Mouse (Mus musculus) mesoderm, embryonic 11.5 days (tissue): ENCODE data around the gene Fgf3.
"Not testable (repeated sequence)": the region's sequence is repeated elsewhere in the genome, so short reads cannot be mapped to it uniquely, and the experiment has no call there.

Experiments used
- DNase-seq: peaks from one replicate; pipeline ENCODE4 v3.0.0-alpha.2; 2012; ENCODE audit warnings: low read depth, low spot score

Gene Fgf3

DNA sequence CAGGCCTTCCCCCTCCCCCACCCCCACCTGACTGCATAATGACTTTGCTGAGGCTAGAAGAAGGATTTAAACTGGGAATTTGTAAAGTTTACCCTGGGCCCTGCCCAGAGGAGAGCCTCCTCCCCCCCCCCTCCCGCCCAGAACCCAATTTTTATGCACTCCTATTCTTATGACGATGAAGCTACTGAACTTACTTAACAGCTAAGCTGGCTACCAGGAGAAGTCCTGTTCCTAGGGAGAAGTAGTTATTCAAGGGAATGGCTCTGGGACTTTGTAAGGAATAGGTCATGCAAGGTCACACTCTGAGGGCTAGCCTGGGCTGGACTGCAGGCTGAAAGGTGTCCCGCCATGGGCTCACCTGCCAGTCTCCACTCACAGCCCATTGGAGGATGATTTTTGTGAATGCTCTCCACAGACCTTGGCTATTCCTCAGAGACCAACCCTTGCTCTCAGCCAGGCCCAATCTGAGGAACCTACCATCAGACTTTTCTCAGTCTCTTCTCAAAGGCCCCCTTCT, 20.0 kb downstream of the Fgf3 start:
- DNase-seq: no peak

DNA sequence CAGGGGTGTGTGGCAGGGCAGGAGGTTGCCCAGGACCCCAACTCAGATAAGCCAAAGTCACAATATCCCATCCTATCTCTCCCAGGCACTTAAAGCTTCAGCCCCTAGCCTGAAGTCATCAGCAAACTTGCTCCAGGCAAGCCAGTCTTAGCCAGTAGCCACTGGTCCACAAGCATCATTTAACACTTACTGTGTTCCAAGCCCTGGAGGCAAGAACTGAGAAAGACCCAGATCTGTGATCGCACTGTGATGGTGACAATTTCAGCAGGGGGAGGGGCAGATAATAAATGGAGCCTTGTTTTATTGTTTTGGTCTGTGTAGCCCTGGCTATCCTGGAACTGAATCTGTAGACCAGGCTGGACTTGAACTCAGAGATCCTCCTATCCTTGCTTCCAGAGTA, 20.8 kb downstream of the Fgf3 start:
- DNase-seq: no peak

DNA sequence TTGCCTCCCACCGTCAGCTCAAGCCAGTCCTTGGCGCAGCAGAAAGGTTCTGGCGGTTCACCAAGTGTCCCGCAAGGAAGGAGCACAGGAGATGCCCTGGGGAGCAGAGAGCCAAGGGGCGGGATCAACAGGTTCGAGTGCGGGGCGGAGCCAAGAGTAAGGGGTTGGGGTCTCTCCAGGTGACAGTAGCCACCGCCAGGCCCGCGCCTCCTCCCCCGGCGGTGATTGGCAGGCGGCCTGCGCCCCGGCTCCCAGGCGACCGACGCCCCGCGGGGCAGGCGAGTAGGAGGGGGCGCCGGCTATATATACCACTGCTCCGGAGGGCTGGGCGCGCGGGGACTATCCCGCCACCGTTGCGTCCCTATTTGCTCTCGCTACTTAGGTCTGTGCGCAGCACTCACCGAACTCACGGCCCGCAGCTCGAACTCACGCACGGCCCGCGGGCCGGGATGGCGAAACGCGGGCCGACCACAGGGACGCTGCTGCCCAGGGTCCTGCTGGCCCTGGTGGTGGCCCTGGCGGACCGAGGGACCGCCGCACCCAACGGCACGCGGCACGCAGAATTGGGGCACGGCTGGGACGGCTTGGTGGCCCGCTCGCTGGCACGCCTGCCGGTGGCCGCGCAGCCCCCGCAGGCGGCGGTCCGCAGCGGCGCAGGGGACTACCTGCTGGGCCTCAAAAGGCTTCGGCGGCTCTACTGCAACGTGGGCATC, 23.3 kb downstream of the Fgf3 start:
- no peak for DNase-seq

DNA sequence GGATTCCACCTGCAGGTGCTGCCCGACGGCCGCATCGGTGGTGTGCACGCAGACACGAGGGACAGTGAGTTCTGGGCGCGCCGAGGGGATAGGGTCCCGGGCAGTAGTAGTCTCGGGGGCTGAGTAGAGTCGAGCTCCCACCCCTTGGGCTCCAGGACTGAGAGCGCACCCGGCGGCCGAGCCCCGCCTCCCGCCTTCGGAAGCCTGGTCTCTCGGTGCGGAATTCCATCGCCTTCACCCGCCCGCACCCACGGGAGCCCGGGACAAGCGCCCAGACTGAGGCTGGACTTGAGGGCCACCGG, 23.8 kb downstream of the Fgf3 start:
- no peak for DNase-seq

DNA sequence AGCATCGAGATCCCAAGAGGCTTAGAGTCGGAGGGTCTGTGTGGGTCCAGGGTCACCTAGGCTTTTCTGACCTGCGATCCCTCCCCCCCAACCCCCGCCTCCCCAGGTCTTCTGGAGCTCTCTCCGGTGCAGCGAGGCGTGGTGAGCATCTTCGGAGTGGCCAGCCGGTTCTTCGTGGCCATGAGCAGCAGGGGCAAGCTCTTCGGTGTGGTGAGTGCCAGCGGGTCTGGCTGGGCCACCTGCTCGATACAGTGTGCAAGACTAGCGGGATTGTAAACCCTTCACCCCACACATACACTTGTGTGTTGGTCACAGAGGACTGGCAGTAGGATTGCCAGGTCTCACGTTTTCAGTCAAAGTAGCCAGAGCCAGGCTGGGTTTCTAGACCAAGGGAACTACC, 24.2 kb downstream of the Fgf3 start:
- no peak for DNase-seq

DNA sequence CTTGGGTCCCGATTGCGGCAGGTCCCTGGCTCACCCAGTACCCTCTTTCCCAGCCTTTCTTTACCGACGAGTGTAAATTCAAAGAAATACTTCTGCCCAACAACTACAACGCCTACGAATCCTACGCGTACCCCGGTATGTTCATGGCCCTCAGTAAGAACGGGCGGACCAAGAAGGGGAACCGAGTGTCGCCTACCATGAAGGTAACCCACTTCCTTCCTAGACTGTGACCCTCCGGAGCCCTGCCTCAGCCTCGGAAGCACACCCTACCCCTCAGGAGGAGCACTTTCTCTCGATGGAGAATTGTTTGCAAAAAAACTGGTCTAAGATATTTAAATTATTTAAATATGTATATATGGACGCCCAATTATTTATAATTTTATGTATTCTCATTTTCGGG, 24.8 kb downstream of the Fgf3 start:
- DNase-seq: no peak

DNA sequence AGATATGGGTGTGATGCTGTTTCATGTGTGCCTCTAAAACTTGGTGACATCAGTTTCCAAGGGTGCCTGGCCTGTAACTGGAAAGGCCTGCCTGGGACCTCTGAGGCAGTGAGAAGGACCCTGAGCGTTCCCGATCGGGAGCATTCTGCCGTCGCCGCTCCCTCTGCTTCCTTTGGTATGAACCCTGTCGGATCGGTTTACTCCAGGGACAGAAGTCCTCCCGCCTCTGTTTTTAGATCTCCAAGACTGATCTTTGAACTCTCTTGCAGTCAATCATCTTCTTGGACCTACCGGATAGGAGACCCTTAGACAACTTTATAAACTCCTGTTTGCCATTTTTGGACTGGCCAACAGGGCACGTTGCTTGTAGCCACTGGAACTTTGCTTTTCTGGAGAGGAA, 25.3 kb downstream of the Fgf3 start:
- DNase-seq: no peak

DNA sequence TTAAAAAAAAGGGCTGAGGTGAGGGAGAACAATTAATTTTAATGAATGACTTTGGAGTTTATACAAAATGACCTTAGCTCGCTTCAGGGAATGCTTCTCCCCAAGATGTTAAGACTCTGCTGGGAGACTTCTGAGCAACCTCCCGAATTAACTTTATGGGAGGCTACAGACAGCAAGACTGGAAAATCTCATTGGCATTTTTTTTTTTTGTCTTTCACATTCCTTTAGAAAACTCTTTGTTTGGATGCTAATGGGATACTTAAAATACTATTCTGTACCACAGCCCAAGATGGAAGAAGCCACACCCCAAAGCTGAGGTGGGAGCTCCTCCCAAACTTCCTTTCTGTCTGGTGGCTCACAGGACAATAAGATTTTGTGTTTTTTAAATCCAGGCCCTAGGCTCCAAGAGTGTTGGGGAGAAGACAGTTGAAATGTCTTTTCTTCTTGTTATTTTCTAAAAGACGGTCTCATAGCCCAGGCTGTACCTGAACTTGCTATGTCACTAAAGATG, 26.3 kb downstream of the Fgf3 start:
- DNase-seq: no peak

DNA sequence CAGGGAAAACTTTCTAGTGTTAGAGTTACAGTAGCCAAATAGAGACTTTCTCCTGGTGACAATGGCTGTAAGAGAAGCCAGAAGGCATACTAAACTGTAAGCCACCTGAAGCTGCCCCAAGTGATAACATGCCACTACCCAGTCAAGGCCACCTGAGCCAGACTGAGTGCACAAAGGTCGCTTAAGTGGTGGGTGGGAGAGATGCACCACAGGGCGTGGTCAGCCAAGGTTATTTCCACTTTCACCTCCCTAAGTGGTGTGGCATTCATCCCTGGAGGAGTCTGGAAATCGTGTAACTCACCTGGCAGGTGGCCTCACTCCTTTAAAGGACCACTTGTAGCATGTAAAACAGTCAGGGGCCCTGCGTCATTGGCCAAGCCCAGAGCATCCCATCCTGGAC, 29.3 kb downstream of the Fgf3 start:
- DNase-seq: no peak

DNA sequence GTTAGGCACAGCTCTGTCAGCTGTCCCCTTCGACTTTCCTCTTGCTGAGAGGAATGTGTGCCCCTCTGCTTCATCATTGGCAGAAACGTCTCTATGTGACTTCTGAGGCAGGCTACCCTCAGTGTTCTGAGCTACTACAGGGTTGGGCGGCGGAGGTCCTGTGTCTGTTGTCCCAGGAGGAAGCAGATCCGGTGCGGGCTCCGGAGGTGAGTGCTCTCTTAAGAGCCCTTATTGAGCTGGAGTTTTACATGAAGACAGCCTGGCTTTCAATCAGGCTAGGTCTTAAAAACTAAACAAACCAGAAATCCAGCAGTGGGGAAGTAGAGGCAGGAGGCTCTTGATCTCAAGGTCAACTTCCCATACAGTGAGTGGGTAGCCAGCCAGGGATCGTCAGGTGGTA, 29.7 kb downstream of the Fgf3 start:
- DNase-seq: no peak

DNA sequence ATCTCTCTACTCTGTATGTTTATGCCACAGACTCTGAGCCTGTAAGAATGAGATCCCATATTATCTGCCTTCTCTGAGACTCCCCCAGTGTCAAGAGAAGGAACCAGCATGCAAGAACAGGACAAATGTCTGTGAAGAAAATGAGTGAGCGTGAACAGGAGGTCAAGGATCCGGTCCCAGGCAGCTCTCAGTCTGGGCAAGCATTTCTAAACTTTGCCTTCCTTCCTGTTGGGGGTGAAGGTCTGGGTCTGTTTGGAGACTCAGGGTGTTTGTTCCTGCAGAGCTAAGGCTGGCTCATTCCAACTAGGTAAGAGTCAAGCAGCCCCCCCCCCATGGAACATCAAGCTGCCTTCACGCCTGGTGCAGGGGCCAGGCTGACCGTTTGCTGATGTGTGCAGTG, 34.5 kb downstream of the Fgf3 start:
- DNase-seq: no peak

DNA sequence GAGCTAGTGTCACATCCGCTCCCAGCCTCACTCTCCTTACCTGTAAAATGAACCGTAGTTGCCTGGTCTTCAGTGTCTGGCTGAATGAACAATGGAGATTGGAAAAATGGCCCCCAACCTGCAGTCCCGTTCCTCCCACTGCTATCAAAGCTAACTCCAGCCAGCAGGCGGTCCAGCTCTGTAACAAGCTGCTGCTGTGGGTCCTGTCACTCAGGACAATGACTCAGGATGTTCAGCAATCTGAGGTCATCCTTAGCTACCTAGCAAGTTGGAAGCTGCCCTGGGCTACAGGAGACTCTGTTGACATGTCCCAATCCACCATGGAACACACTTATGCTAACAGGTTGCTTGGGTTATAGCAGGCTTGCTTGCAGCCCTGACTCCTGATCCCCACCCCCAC, 35.3 kb downstream of the Fgf3 start:
- DNase-seq: no peak

DNA sequence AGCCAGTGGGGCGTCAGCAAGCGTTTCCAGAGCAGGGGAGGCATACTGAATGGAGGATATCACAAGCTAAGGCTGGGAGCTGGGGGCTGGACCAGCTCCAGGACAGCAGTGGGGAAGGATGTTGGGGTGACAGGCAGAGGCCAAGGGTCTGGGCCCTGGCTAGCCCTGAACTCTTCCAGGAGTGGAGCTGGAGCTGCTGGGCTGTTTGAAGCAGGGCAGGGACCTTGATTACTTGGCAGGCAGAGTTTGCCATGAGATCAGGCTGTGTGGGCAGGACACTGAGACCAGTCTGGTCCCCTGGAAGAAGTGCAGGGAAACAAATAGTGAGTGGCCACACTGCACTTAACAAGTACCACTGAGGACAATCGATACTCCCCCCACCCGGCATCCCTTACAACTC, 36.3 kb downstream of the Fgf3 start:
- DNase-seq: no peak

DNA sequence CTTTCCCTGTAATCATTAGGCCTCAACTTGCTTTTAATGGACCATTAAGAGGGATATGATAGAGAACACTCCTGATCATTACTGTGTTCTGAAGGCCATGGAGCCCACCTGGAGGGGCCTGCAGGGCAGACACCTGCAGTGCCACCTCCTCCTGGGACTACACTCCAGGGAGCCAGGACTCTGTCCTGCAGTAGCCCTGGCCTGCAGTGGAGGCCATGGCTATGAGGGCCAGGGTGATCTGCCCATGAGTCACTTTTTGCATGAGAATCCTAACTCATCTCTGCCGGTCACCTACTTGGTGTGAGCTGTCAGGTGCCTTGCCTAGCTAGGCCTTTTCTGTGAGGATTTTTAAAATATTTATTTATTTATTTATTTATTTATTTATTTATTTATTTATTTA, 40.5 kb downstream of the Fgf3 start:
- DNase-seq: no peak

DNA sequence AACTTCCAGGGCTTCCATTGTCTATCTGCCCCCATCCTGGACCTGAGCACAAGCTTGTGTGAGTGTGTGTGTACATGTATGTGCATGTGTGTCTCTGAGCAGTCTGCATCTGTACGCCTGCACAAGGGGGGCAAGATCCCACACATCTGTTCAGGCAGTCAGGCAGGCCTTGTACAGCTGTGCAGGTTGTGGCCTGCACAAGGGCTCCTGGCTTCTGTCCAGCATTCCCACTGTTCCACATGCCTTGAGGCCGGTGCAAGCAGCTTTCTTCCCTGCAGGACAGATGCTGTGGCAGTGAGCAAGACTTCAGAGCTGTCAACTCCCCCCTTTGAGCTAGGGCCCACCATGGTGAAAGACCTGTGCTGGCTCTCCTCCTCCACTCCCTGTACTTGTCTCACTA, 45.2 kb downstream of the Fgf3 start:
- no peak for DNase-seq

DNA sequence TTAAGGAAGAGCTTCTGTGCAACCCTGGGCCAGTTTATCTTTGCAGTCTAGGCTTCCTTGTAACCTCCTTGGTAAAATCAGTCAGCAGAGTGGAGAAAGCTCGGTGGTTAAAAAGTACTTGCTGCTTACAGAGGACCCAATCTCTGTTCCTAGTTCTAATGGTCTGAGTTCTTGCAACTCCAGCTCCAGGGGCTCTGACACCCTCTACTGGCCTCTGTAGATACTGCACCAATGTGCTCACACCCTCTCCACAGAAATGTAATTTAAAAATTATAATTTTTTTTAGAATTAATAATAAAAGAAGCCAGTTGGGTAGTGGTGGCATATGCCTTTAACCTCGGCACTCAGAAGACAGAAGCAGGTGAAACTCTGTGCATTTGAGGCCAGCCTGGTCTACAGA, 49.8 kb downstream of the Fgf3 start:
- DNase-seq: no peak

DNA sequence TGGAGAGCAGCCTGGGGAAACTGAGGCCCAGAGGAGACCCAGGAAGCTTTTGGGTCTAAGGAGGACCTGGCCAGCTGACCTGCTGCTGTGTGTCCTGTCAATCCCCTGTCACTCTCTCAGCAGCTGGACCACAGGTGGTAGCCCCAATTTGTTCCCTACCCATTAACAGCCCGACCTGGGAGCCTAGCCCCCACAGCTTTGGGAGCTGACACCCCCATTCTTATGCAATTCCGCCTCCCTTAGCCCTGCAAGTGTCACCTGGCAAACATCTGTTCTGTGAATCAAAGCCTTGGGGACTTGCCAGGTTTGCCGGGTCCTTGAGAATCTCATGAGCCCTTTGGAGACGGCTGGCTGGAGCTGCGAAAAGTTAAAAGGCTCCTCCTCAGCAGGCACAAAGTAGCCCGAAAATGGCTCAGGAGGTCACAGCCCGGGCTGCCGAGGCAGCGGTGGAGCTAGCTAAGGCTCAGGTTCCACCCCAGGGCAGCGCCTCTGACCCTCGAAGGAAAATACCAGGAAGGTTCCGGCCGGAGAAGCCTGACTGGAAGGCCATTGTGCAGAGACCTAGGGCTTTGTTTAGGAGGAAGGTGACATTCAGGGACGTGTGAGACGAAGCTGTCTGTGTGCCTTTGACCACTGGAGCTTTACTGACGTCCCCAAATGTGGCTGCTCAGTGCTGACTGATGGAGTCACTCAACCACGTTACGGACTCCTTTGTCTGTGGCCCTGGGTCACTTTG, 50.8 kb downstream of the Fgf3 start:
- no peak for DNase-seq

DNA sequence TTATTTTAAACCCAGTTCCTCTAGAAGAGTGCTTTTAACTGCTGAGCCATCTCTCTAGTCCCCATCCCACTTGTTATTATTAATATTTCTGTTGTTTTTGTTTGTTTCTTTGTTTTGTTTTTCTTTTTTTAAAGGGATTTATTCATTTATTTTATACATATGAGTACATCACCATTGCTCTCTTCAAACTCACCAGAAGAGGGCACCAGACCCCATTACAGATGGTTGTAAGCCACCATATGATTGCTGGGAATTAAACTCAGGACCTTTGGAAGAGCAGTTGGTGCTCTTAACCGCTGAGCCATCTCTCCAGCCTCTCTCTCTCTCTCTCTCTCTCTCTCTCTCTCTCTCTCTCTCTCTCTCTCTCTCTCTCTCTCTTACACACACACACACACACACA, 52.8 kb downstream of the Fgf3 start:
- not testable (repeated sequence) for DNase-seq

DNA sequence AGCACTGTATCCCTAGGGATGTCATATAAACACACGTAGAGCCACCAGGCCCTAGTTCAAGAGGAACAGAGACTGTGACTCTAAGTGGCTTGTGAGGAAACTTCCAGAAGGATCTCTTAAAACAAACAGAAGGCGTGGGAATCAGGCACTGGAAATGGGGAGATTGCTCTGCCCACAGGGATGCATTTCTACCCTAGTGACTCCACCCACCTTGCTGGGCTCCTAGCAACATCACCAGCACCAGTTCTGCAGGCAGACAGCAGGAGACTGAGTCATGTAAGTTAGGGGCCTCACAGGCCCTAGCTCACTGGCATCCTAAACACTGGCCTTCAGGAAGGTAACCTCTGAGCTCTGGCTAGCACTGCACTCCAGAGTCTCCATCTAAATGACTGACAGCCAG, 54.0 kb downstream of the Fgf3 start:
- DNase-seq: no peak

DNA sequence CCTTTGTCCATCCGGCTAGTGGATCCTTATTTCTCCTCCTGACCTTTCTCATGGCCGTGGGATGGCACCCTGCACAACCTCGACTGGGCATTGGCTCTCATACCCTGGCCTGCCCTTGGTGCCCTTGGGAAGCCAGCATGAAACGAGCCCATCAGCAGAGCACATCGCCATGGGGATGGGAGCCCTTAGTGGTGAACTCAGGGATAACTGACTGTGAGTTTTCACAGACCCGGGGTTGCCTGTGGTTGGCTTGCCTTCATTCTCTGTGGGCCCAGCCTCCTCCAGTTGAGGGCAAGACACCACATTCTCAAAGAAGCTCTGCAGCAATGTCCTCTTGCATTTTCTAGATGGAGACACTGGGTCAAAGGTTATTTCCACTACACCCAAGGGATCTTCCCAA, 54.4 kb downstream of the Fgf3 start:
- no peak for DNase-seq
